Mouse (Mus musculus) heart, adult 2 months (tissue): ENCODE measurements around the gene Tmem255a.

ENCODE experiments used
- CTCF ChIP-seq: fragments of 200-600 bp; IDR thresholded peaks from 2 replicates; pipeline ENCODE4 v1.8.1; 2022; ENCODE audit warnings: antibody characterized with exemption, mild to moderate bottlenecking, moderate library complexity
- POLR2A ChIP-seq: fragments of 200-500 bp; IDR thresholded peaks from 2 replicates; pipeline ENCODE4 v1.6.1; 2011; ENCODE audit warnings: mild to moderate bottlenecking, low read depth, low read length, control low read depth; ENCODE audit not compliant: insufficient read depth

GRCm38 (mm10) chrX:38237731-38238130 is 14.5 kb downstream of the Tmem255a start:
- TF ChIP-seq CTCF: peak; percentile 84
- no peak for TF ChIP-seq POLR2A
